Mouse (Mus musculus) adipocyte (in vitro differentiated cells): ENCODE measurements at regions not wholly inside any gene's neighbourhood (a gene's known extent, or its start where the extent isn't known, plus 50 kb on each side); places are given as distances from the start of the nearest gene placed in this dataset.

Experiments
- DNase-seq: peaks from one replicate; pipeline ENCODE4 v3.0.0-alpha.2; 2016; ENCODE audit warnings: low spot score

DNA sequence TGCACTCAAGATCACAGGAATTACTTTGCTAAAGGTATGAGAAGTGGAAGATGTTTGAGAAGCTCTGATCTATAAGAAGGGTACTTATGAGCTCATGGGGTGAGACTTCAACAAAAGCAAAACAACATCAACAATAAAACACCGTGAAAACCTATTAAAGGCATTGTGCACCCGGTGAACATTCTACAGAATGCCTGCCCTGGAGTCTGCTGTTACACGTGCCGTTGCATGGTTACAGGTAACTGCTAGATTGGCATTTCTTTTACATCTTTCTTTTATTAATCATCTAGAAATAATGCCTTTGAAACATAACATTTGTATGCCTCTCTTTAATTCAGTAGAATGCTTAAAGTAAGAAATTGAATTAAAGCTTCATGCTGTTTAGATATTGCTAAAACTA, 661.0 kb downstream of the Pcdh18 start:
- no peak for DNase-seq

DNA sequence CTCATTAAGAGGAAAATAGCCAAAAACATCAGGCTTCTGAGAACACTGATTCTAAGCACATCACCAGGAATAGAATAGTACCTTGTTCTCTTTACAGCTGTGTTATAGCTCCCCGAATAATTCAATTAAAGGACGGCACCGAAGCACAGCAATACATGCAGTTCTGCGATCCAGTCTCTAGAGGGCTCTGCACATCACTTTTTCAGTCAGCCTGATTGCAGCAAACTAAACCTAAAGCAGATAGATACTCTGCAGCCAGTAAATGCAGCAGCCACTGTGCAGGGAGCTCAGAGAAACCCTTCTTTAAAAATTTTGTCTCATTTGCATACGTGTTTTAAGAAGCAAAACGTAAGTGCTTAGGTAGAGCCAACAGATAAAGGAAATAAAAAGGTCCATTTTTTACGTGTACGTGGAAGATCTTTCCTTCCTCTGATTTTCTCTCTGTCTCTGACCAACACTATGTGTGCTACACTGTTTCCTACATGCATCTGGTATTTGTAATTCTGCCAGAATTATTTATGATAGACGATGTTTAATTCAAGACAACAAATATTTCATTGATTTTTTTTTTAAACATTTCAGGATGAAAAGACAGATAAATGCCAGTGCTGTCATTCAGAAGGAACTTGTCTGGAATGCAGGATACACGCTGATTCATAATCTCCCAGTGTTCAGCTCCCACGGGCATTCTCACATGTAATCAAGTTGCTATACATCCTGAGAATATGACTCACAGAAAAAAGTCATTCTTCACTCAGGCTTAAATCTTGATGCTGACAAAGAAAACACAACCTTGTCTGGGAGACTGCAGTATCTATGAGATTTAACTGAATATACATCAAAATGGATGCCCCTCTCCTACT, 663.1 kb downstream of the Pcdh18 start:
- DNase-seq: peak; percentile 82

DNA sequence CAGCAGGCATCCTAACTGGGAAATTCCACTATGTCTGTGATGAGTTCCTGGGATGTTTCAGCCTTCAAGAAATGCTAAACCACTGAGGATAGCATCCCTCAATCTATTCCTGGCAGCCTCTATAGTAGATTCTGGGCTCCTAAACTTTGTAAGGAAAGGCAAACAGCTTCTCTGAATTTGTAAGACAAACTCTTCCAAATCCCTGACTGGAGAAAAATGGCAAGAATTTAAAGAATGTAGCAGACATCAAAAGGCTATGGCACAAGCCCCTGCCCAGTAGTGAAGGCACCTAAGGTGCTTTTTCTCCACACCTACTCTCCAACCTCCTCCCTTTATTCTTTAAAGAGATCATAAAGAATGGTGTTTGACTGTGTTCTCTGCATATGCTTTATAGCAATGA, 688.3 kb downstream of the Pcdh18 start:
- DNase-seq: no peak

DNA sequence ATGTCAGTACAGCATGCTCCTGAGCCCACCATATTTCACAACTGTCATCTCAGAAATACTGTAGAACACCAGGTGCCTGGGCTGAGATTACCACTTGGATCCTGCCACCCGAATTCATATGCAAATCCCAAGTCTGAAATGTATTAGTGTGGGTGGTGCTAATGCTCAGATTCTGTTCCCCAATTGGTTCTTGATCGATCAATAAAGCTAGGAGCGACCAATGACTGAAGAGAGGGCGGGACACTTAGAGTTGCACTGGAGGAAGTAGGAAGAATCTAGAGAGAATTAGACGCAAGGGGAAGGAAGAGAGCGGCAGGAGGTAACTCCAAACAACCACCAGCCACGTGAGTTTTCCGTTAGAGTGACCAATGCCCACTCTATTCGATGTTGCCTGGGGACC, 695.0 kb downstream of the Pcdh18 start:
- DNase-seq: no peak

DNA sequence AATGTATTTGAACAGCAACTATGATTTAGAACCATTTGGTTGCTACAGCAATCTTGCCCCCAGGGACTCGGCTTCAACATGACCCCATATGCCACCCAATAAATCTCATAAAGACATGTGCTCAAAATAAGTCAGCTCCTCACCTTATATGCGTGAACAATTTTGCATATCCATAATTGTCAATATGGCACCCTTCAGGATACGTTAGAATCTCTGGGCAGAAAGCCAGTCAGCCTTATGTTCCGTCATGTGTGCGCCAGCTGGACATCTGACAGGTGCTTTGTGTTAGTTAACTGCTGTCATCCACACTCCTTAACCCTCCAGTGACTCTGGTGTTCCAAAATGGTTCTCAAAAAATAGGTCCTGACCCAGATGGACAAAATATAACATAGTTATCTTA, 724.1 kb downstream of the Pcdh18 start:
- no peak for DNase-seq

DNA sequence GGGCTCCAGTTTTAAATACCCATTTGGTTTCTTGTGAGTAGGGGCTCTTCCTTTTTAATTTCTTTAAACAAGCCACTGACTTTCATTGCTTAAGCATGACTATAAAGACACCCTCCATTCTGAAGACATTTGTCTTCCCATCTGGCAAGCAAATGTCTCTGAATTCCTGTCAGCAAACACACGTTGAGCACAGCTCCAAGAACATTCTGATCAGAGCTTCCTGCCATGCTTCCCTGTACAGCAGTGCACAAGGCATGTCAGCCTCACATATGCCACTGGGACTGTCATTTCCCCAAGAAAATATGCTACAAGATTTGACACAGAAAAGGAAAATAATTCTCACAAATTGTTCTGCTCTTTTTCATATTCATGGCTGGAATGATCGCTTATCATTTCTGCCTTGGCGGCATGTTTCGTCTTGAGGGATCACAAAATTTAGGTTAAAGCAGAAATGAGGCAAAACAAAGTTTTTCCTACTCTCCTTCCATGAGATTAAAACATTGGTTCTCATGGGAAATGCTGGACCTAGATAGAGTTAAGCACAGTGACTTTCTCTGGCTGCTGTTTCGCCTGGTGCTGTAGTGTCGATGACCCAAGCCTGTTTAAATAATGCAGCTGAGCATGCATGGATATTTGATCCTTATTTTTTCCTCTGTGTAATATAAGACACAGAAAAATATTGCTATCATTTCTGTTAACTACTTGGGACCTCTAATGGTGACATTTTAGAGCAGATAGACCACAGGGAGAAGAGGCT, 747.7 kb downstream of the Pcdh18 start:
- DNase-seq: no peak
